Mouse (Mus musculus) C2C12 (cell line): ENCODE data around the gene Slit1.

Experiments
- CEBPB ChIP-seq: IDR thresholded peaks from one replicate; pipeline ENCODE4 v1.6.1; 2011; ENCODE audit warnings: low read depth, mild to moderate bottlenecking, control low read depth, moderate library complexity
- CTCF ChIP-seq: IDR thresholded peaks from one replicate; pipeline ENCODE4 v1.5.1; 2011; ENCODE audit not compliant: control insufficient read depth, insufficient read depth, insufficient read length
- MYOD1 ChIP-seq: IDR thresholded peaks from one replicate; pipeline ENCODE4 v1.6.1; 2011; ENCODE audit warnings: low read depth; ENCODE audit not compliant: control insufficient read depth, insufficient read length
- MYOG ChIP-seq: IDR thresholded peaks from one replicate; pipeline ENCODE4 v1.6.1; 2011; ENCODE audit not compliant: control insufficient read depth, insufficient read length; ENCODE audit errors: extremely low read depth

- TF ChIP-seq CEBPB (no peak), CTCF (no peak), MYOG (no peak), MYOD1 (no peak)
Measured at GRCm38 (mm10) chr19:41685453-41686086, 57.9 kb downstream of the Slit1 start.
